Mouse (Mus musculus): Measurements from ENCODE around the gene Fbxw20.
A peak's percentile ranks its signal among the peaks of the same experiment; 100 is the strongest.
"Not testable (repeated sequence)": the region's sequence is repeated elsewhere in the genome, so short reads cannot be mapped to it uniquely, and the experiment has no call there.

Fbxw20 gene

DNA sequence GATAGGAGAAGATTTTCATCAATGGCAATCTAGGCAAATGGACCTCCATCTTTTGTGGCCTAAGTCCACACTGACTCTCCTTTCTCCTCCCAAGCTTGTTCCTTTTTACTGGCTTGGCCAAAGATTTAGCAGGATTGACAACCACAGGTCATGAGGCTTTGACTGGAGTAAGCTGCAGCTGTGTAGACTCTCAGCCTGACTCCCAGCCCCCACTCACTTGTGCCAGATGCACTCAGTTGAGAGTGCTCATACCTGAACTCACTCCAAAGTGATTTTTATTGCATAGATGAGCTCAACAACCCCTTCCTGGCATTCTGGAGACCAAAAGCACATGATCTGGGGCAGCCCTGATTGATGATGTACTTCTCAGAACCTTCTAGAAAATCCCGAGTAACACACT lies at the start of gene Fbxw20:
TSS of gene Fbxw20 (minus strand) at position 101 of the 400 bp plus-strand sequence.
- no peak for DNase-seq (ENCODE audit: extremely low read depth, low read depth)

DNA sequence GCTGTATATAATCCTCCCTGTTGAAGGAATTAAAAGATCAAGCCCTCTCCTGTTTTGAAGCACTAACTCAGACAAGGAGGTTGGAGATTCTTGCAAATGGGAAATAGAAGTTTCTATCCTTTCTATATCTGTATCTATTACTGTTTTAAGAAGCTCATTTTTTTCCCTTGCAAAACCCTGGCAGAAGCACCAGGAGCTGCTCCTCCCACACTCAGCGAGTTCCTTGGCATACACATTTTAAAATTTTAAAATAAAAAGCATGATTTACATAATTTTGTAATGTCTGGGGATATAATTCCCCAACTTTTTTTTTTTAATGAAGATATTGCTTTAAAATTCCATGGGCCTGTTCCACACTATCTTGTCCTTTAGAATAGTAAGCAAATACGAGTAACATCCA lies 28.5 kb upstream of the Fbxw20 start:
- no peak for DNase-seq (ENCODE audit: extremely low read depth, low read depth)

DNA sequence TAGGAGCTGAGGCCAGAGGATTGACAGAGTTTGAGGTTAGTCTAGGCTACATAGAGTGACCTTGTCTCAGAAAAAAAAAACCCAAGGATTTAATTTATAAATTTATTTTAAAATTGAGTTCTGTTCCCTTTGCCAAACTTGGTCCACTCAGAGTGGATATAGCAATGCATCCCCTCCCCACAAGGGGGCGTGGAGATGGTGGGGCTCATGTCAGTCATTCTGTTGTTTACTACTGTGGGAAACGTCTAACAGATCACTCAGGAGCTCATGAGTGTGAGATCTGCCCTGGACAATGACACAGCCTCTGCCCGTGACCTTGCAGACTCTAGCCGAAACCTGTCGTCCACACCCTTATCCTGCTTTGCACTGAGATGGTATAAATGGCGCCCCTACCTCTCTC lies 16.1 kb downstream of the Fbxw20 start:
- DNase-seq (ENCODE audit: extremely low read depth, low read depth) = no peak

DNA sequence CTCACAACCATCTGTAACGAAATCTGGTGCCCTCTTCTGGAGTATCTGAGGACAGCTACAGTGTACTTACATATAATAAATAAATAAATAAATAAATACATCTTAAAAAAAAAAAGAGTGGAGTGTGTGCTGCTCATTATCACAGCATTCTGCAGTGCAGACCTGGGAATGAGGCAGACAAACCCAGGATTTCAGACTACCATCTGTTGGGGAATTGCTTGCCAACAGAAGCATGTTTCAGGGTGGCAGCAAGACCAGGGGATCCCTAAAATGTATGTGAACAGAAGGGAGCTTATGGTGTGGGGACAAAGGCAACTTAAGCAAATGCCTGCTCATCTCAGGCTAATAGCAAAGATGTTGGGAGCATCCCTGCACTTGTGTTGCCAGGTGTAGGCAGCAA lies 33.2 kb downstream of the Fbxw20 start:
- not testable (repeated sequence) for DNase-seq (ENCODE audit: extremely low read depth, low read depth)

DNA sequence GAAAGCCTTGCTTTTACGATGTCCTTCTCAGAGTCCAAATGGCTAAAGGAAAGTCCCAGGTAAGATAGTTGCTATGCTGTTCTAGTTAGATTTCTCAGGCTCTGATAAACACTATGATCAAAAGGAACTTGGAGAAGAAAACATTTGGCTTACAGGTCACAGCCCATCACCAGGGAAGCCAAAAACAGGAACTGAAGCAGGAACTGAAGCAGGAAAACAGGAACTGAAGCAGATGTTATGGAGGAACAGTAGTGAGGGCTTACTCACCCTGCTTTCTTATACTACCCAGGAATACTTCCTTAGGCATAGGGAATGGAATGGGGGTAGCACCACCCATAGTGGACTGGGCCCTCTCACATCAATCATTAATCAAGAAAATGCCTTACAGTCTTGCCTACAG lies 34.2 kb downstream of the Fbxw20 start:
- peak; percentile 7 for DNase-seq (ENCODE audit: extremely low read depth, low read depth)

DNA sequence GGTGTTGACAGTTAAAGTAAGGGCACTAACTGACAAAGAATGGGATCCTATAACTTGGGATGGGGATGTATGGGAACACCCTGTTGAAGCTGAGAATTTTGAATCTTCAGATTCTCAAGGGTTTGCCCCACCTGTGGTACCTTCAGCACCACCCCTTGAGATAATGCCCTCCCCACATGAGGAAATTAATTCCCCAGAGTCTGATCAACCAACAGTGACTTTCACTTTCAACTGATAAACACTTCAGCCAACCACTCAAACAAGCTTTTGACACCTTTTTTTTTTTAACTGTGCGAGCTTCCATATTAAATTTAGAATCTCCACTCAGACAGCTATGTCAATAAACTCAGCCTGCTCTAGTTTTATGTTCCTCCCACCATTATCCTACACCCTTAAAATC lies 35.2 kb downstream of the Fbxw20 start:
- DNase-seq (ENCODE audit: extremely low read depth, low read depth) = no peak

DNA sequence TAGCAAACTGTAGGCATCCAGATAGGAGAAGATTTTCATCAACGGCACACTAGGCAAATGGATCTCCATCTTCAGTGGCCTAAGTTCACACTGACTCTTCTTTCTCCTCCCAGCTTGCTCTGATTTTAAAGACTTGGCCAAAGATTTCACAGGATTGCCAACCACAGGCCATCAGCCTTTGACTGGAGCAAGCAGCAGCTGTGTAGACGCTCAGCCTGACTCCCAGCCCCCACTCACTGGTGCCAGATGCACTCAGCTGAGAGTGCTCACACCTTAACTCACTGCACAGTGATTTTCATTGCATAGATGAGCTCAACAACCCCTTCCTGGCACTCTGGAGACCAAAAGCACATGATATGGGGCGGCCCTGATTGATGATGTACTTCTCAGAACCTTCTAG lies 38.7 kb downstream of the Fbxw20 start, which contains the start of gene Fbxw13:
TSS of gene Fbxw13 (minus strand) at position 101 of the 400 bp plus-strand sequence.
- not testable (repeated sequence) for DNase-seq (ENCODE audit: extremely low read depth, low read depth)

DNA sequence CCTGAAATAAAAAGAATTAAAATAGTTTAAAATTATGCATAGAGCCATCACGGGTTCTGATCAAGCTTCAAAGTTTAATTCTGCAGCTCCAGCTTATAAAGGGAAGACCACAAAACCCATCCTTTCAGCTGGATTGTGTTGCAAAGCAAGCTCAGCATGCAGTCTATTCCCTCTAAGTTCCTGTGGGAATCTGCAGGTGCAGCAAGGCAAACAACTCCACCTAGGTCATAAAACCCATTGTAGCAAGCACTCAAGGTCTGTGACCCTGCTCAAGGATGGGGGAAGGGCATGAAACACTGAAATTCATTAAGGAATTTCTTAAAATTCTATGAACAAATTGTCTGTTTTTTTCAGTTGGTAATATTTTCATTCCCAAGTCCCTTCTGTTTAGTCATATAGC lies 57.3 kb downstream of the Fbxw20 start:
- no peak for DNase-seq (ENCODE audit: extremely low read depth, low read depth)

DNA sequence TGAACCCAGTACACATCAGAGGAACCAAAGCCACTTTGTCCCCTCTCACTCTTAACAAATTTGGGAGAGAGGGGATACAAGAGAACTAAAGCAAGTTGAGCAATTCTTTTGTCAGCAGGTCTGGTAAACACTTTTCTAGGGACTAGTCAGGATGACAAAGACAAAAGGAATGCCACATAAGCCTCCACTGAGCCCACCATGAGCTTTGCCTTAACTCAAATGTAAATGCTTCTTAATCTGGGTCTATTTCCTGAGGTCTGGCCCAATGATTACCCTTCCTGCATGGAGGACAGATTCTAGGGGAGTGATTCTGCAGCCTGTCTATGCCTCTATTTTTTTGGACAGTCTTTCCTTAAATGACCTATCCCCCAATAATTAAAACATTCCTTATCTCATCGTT lies 58.3 kb downstream of the Fbxw20 start:
- no peak for DNase-seq (ENCODE audit: extremely low read depth, low read depth)
